In genomic region chr16:91865570-91866257, GRCm38 (mm10) we compare ENCODE assay signal across 14 mouse cellular contexts.
DNase-seq lines count a peak whose midpoint lies in the region; ATAC-seq lines count a peak whose summit lies in the region.
"Had no signal": no experiment of that assay in that cellular context is flagged by ENCODE, and none has a peak within 500 bp of the region (broad histone marks: within the 10 kb centered on the region; RNA-seq: fewer than 3 reads in every experiment).

No protein-coding gene starts in this region.

- no peaks in the 10 kb centered on the region for H3K27me3 ChIP-seq in hindbrain, embryonic 10.5 days (ENCODE audit: insufficient read depth, poor library complexity, severe bottlenecking)
- H3K27me3 ChIP-seq in hindbrain, embryonic 11.5 days (ENCODE audit: control insufficient read depth, insufficient read depth, low read length): no peaks in the 10 kb centered on the region
- H3K27me3 ChIP-seq: embryonic facial prominence, embryonic 13.5 days; limb, embryonic 12.5 days had no signal

- H3K4me1 ChIP-seq in hindbrain, embryonic 10.5 days (replicated peaks): peaks cover 28% of the 10 kb centered on the region
- no peaks in the 10 kb centered on the region for H3K4me1 ChIP-seq in hindbrain, embryonic 11.5 days (replicated peaks; ENCODE audit: control insufficient read depth, insufficient read depth, low read length)

- no peak for ATAC-seq in hindbrain, embryonic 11.5 days (ENCODE audit: low FRiP score)
- no peak for ATAC-seq in erythroblast, adult 5-6 weeks (replicated peaks; ENCODE audit: low FRiP score, poor library complexity, severe bottlenecking)
- ATAC-seq in cerebellum, adult (ENCODE audit: insufficient number of reproducible peaks, low FRiP score, low TSS enrichment): no peak
- ATAC-seq: activated CD4-positive, CD25-positive, alpha-beta regulatory T cell, adult 4 months; inflammation-experienced regulatory T-cells, adult 6 months had no signal

- H3K4me3 ChIP-seq in hindbrain, embryonic 10.5 days: no peak overlapping the region
- no peak overlapping the region for H3K4me3 ChIP-seq in hindbrain, embryonic 11.5 days (ENCODE audit: low read depth, low read length)
- H3K4me3 ChIP-seq: embryonic facial prominence, embryonic 13.5 days; limb, embryonic 12.5 days had no signal

- peak overlapping the region; percentile 42; the same call in 1 of the 2 replicates for H3K27ac ChIP-seq in hindbrain, embryonic 10.5 days
- no peak overlapping the region for H3K27ac ChIP-seq in hindbrain, embryonic 11.5 days (ENCODE audit: low read depth, low read length)

- WGBS in hindbrain, embryonic 10.5 days: 88% methylated on average over 7 of the region's 7 CpGs
- 90% methylated on average over 7 of the region's 7 CpGs for WGBS in hindbrain, embryonic 11.5 days

- H3K9ac ChIP-seq in hindbrain, embryonic 11.5 days (ENCODE audit: low read depth, low read length): no peak overlapping the region
- H3K9ac ChIP-seq: embryonic facial prominence, embryonic 13.5 days; limb, embryonic 12.5 days had no signal

- no peaks in the 10 kb centered on the region for H3K9me3 ChIP-seq in hindbrain, embryonic 10.5 days
- no peaks in the 10 kb centered on the region for H3K9me3 ChIP-seq in hindbrain, embryonic 11.5 days (ENCODE audit: control insufficient read depth, low read length)
- H3K9me3 ChIP-seq: embryonic facial prominence, embryonic 13.5 days; limb, embryonic 12.5 days had no signal

- peaks cover 99% of the 10 kb centered on the region for H3K36me3 ChIP-seq in hindbrain, embryonic 10.5 days
- H3K36me3 ChIP-seq in hindbrain, embryonic 11.5 days (ENCODE audit: control insufficient read depth, insufficient read depth, low read length): peaks cover 7% of the 10 kb centered on the region

- no peak for DNase-seq in hindbrain, embryonic 10.5 days (ENCODE audit: low spot score)
- DNase-seq in hindbrain, embryonic 11.5 days (ENCODE audit: low spot score): no peak
- peak; percentile 32 for DNase-seq in retina, postnatal 1 day
- DNase-seq in retina, embryonic 14.5 days (ENCODE audit: low spot score): no peak
- DNase-seq in heart, postnatal 4 days: peak; percentile 47
- peak; percentile 14 for DNase-seq in retina, postnatal 7 days (ENCODE audit: low read depth, low spot score)
- DNase-seq: cerebellum, adult 11 months; thymus, postnatal 4 days had no signal

- no peak overlapping the region for H3K4me2 ChIP-seq in hindbrain, embryonic 11.5 days (replicated peaks; ENCODE audit: low read depth, low read length)
- H3K4me2 ChIP-seq: embryonic facial prominence, embryonic 13.5 days; limb, embryonic 12.5 days had no signal

Comparison
In these comparisons a context has a peak if more than half of its experiments do, and no peak if none do; other contexts are left out.
1. DNase-seq: peak in retina, postnatal 1 day (single experiment), heart, postnatal 4 days (single experiment) and retina, postnatal 7 days (single experiment); none in hindbrain, embryonic 10.5 days (single experiment), hindbrain, embryonic 11.5 days (single experiment) and retina, embryonic 14.5 days (single experiment).